Mouse (Mus musculus): ENCODE results near the gene Cldn7. TPM values are rescaled to one million over a fixed set of nuclear protein-coding genes. Genes with fewer than 3 reads are reported as not detected.
"Not testable (repeated sequence)": the region's sequence is repeated elsewhere in the genome, so short reads cannot be mapped to it uniquely, and the experiment has no call there.

Cldn7 gene
- total RNA-seq, 2 experiments from 2014 or later = not detected

DNA sequence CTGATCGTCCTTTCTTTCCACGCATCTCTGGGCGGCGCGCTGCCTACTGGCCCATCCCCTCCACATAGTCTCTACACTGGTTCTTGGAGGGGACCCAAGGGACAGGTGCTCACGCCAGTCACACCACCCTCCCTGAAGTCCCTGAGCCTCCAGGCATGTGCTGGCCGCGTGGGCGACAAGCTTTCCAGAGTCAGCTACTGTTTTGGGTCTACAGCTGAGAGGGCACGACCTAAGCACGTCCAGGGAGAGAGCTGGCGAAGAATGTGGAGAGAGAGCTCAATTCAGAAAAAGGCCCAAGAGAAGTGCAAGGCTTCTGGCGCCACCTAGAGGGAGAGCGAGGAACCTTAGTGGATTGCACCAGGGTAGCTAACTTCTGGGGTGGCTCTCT is 15.8 kb upstream of the Cldn7 start:
- intact Hi-C loops (cut with DNase I) = loop anchor here (1.0 kb wide), 1 partner anchor 14 kb away; no protein-coding TSS in a partner anchor
- H3K4me3 ChIP-seq = peak overlapping the region; percentile 88
- peak overlapping the region; percentile 94 for H3K27ac ChIP-seq
- peak; percentile 93 for DNase-seq
- peak; percentile 98 for TF ChIP-seq CTCF (IDR thresholded peaks at IDR 0.05)

DNA sequence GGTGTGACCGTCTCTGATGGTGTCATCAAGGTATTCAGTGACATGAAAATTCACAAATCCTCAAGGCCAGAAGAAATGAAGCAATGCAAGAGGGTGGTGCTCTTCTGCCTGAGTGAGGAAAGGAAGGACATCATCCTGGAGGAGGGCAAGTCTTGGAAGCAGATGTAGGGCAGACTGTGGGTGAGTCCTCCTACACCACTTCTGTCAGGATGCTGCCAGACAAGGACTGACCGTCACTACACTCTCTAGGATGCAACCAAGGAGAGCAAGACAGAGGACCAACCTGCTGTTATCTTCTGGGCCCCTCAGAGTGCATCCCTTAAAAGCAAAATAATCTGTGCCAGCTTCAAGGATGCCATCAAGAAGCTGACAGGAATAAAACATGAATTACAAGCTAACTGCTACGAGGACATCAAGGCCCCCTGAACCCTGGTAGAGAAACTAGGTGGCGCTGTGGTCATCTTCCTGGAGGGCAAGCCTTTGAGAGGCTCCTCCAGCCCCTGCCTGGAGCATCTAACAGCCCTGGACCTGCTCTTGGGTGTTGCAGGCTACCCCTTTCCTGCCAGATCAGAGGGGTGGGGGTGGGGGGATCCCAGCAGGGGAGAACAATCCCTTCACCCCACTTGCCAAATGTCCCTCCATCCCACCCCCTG is 13.6 kb upstream of the Cldn7 start:
- peak; percentile 51 for DNase-seq
- Histone ChIP-seq H3K27ac (no peak overlapping the region), H3K4me3 (no peak overlapping the region)
- TF ChIP-seq CTCF (IDR thresholded peaks at IDR 0.05) = peak; percentile 49
- intact Hi-C loops (cut with DNase I) = loop anchor here (2.0 kb wide), 1 partner anchor 28 kb away; no protein-coding TSS in a partner anchor

DNA sequence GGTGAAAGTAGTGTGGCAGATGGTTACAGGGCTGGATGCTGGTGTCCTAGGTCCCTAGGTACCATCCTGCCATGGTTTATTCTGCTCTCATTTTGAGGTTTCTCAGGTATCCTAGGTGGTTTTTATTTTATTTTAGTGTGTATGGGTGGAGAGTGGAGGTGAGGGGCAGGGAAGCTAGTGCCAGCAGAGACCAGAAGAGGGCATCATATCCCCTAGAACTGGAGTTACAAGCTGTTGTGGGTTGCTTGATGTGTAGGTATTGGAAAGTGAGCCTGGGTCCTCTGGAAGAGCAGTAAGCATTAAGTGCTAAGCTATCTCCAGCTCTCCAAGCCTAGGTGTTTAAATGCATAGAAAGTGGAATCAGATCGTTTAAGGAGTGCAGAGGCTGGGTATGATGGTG is 12.3 kb upstream of the Cldn7 start:
- TF ChIP-seq CTCF (IDR thresholded peaks at IDR 0.05) = peak; percentile 23; the same call in 1 of the 2 replicates
- intact Hi-C loops (cut with DNase I) = no loop called here
- Histone ChIP-seq H3K27ac (no peak overlapping the region), H3K4me3 (no peak overlapping the region)
- DNase-seq = no peak

DNA sequence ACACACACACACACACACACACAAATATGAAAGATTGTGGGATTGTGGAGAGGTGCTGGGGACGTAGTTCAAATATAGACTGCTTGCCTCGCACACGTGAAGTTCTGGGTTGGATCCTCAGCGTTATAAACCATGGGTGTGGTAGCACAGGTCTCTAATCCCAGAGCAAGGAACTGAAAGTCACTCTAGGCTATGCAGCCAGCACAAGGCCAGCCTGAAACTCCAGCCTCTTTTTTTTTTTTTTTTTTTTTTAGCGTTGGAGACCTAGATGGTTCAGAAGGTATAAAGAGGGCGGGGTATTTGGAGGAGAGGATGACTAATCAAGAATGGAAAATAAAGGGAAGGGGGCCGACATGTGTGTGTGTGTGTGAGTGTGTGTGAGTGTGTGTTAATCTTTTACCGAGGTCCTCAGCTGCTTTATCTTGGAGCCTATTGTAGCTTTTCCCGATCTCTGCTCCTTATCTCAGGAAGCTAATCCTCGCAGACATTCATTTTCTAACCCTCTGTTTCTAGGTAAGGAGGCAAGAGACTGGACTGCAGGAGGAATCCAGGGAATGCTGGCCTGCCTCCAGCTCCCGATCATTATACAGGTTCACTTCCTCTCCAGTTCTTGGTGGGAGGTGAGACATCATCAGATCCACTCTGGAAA is 11.2 kb upstream of the Cldn7 start:
- TF ChIP-seq CTCF (IDR thresholded peaks at IDR 0.05) = no peak
- intact Hi-C loops (cut with DNase I) = no loop called here
- Histone ChIP-seq H3K27ac (no peak overlapping the region), H3K4me3 (no peak overlapping the region)
- no peak for DNase-seq

DNA sequence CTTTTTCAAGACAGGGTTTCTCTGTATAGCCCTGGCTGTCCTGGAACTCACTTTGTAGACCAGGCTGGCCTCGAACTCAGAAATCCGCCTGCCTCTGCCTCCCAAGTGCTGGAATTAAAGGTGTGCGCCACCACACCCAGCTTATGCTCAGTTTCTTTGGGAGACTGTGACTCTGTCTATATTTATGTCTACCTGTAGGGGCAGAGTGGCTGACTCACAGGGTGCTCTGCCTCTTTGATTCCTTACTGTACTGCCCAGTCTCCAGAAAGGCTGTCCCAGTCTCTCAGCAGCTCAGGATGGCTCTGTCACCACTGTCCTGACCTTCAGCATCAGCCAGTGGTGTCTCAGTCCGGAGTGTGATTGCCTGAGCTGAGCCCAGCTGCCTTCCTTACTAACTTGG is 9.0 kb upstream of the Cldn7 start:
- DNase-seq; H3K4me3 ChIP-seq; intact Hi-C loops (cut with DNase I): not testable (repeated sequence)
- peak overlapping the region; percentile 12; the same call in 1 of the 2 replicates for H3K27ac ChIP-seq

DNA sequence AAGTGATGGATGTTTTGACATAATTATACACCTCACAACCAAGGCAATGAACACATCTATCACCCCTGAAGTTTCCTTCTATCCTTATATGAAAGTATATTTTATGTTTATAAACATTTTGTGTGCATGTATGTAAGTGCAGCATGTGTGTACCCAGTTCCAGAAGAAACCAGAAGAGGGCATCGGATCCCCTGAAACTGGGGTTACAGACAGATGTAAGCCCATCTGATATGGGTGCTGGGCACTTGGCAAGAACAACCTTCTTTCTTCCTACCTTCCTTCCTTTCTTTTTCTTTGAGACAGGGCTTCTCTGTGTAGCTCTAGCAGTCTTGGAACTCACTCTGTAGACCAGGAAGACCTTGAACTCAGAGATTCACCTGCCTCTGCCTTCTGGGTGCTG is 8.4 kb upstream of the Cldn7 start:
- no peak for DNase-seq
- intact Hi-C loops (cut with DNase I) = no loop called here
- H3K4me3 ChIP-seq = no peak overlapping the region
- no peak overlapping the region for H3K27ac ChIP-seq
- TF ChIP-seq CTCF (IDR thresholded peaks at IDR 0.05) = peak; percentile 29; the same call in 1 of the 2 replicates

DNA sequence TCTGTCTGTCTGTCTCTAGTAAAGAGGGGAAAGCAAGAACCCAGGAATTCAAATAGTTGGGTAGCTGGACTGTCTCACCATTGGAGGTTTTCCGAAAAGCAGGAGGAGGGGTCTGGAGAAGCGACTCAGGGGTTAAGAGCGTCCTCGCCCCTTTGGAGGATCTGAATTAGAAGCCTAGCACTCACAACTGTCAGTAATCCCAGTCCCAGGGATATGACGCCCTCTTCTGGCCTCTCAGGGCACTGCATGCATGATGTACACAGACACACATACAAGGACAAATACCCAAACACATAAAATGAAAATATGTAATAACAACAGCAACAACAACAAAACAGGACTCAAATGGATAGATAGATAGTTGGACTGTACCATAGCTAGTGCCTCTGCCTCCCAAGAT is 4.0 kb upstream of the Cldn7 start:
- TF ChIP-seq CTCF (IDR thresholded peaks at IDR 0.05) = peak; percentile 47
- H3K27ac ChIP-seq = no peak overlapping the region
- no peak for DNase-seq
- H3K4me3 ChIP-seq = no peak overlapping the region
- intact Hi-C loops (cut with DNase I) = no loop called here

DNA sequence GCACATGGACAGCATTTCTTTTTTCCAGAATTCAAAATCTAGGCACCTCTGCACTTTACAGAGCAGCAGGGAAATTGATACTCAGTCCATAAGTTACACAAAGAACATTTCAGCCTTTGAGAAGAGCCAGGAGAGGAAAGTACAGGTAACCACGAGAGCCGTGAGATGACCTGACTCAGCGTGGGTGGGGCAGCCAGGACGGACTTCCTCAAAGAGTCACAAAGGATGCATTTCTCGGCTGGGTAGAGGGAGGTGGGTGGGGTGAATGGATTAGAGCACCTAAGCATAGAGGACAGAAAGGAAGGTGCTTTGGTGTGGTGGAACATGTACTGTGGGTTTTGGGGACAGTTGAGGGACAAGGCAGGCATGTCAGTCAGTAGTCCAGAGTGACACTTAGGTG is 2.7 kb upstream of the Cldn7 start:
- Histone ChIP-seq H3K4me3 (no peak overlapping the region), H3K27ac (no peak overlapping the region)
- no peak for DNase-seq
- intact Hi-C loops (cut with DNase I) = no loop called here
- TF ChIP-seq CTCF (IDR thresholded peaks at IDR 0.05) = no peak

DNA sequence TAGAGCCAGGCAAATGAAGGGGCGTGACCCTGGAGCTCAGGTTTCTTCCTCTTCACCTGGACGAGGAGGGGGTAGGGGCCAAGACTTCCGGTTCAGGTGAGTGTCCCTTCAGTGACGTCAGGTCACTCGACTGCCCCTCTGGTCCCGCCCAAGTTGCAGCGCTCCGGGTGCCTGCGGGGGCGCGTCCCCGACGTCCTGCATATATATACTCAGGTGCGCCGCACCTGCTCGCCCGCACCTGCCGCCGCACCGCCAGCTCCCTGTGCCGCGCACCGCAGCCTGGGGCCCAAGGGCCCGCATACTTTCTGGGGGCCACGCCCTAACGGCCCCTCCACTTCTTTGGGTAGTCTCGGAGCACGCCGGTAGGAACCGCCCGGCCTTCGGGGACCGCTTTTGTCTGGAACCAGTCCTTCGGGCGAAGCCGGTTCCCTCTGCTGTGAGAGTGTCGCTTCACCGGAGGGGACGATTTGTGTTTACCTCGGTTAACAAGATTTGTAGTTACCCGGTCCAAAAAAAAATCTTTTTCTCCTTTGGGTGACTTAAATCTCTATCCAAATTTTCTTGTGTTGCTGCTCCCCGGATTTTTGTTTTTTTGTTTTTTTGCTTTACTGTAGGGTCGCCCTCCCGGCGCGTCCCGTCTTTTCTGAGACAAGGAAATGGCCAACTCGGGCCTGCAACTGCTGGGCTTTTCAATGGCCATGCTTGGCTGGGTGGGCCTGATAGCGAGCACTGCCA is 859 bp downstream of the Cldn7 start:
- DNase-seq = no peak
- Histone ChIP-seq H3K4me3 (peak overlapping the region; percentile 40), H3K27ac (no peak overlapping the region)
- intact Hi-C loops (cut with DNase I) = no loop called here
- no peak for TF ChIP-seq CTCF (IDR thresholded peaks at IDR 0.05)

DNA sequence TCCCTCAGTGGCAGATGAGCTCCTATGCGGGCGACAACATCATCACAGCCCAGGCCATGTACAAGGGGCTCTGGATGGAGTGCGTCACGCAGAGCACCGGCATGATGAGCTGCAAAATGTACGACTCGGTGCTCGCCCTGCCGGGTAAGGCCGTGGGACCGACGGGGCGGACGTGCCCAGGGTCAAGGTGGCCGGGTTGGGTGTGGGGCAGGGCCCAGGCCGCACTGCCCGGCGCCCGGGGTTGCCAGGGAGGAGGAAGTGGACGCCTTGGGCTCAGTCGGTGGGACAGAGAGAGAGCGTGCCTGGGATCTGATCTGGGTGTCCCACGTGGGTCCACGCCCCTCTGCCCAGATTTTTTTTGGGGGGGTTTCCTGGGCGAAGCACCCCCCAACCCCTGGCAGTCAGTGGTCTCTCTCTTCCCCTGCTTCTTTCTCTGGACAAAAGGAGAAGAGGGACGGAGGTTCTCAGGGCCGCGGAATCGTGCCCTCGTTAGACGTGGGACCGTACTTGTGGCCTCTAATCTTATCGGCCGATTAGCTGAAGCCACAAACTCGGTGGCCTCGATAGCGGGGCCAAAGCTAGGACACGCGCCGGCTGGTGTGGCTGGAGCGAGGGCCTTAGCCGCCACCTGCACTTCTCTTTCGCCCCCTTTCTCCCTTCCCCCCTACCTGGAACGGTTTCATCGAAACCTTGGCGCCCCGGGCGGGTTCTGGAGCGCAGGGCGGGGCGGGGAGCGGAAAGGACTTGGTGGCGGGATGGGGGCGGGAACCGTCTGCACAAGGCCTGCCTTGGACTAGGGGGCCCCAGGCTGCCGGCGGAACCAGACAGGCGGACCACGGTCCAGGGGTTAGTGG is 1.7 kb downstream of the Cldn7 start:
- intact Hi-C loops (cut with DNase I) = no loop called here
- Histone ChIP-seq H3K4me3 (peak overlapping the region; percentile 71), H3K27ac (no peak overlapping the region)
- DNase-seq = peak; percentile 53
- TF ChIP-seq CTCF (IDR thresholded peaks at IDR 0.05) = no peak

DNA sequence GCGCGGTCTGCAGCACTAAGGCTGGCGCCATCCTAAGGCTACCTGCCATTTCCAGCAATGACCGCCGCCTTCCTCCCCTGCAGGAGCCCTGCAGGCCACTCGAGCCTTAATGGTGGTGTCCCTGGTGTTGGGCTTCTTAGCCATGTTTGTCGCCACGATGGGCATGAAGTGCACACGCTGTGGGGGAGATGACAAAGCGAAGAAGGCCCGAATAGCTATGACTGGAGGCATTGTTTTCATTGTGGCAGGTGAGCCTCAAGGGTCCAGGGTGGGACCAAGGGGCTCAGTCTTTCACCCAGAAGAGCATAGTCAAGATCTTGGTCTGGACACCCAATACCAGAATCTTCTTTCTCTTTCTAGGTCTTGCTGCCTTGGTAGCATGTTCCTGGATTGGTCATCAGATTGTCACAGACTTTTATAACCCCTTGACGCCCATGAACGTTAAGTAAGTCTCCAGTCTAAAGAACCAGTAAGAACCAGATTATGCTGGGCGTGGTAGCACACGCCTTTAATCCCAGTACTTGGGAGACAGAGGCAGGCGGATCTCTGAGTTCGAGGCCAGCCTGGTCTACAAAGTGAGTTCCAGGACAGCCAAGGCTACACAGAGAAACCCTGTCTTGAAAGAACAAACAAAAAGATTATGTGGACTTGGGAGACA is 2.4 kb downstream of the Cldn7 start:
- intact Hi-C loops (cut with DNase I) = no loop called here

DNA sequence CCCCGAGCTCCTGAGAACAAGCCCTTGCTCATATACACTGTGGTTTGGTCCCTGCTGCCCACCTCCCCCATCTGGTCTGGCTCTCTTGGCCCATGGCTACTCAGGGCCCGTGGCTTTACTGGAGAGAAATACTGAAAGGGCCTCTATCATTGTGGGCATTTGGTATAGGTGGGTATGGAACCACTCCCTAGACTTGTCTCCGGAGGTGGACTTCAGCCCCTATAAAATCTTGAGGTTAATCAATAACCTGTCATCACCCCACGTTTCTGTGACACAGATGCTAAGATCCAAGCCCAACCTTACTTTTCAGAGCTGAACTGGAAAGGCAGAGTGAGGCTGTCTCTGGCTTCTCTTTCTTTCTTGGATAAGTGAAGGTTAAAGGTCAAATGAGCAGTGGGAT is 4.2 kb downstream of the Cldn7 start:
- no peak for DNase-seq
- no peak overlapping the region for H3K27ac ChIP-seq
- no peak overlapping the region for H3K4me3 ChIP-seq
- intact Hi-C loops (cut with DNase I) = no loop called here
- no peak for TF ChIP-seq CTCF (IDR thresholded peaks at IDR 0.05)

More for the DNA sequence above, 2.4 kb downstream of the Cldn7 start:
- TF ChIP-seq CTCF (IDR thresholded peaks at IDR 0.05) = no peak
- Histone ChIP-seq H3K27ac (no peak overlapping the region), H3K4me3 (peak overlapping the region; percentile 71)
- DNase-seq = no peak
